Mouse (Mus musculus) thymus, adult 2 months (tissue): ENCODE measurements around the gene 1810010H24Rik. TPM values are rescaled to one million over a fixed set of nuclear protein-coding genes. Genes with fewer than 3 reads are reported as not detected.

Experiments
- DNase-seq: peaks from one replicate; pipeline ENCODE4 v3.0.0; 2021
- H3K27ac ChIP-seq: fragments of 200-500 bp; 2 replicates; pipeline ENCODE4 v1.5.1; 2012; ENCODE audit warnings: low read length, control low read depth; ENCODE audit not compliant: control insufficient read depth, insufficient read depth
- H3K27me3 ChIP-seq: fragments of 200-500 bp; 2 replicates; pipeline ENCODE4 v1.6.1; 2012; ENCODE audit warnings: mild to moderate bottlenecking, low read length, moderate library complexity, mixed read lengths; ENCODE audit not compliant: control insufficient read depth, insufficient read depth
- H3K36me3 ChIP-seq: fragments of 200-500 bp; 2 replicates; pipeline ENCODE4 v1.6.1; 2012; ENCODE audit warnings: mild to moderate bottlenecking, low read length, moderate library complexity; ENCODE audit not compliant: control insufficient read depth, insufficient read depth
- H3K4me1 ChIP-seq: fragments of 200-500 bp; replicated peaks from 2 replicates; pipeline ENCODE4 v1.6.1; 2012; ENCODE audit warnings: low read length; ENCODE audit not compliant: control insufficient read depth, insufficient read depth
- H3K4me3 ChIP-seq: fragments of 200-500 bp; 2 replicates; pipeline ENCODE4 v1.5.1; 2012; ENCODE audit warnings: mild to moderate bottlenecking, low read length, control low read depth, moderate library complexity; ENCODE audit not compliant: control insufficient read depth, insufficient read depth
- CTCF ChIP-seq: fragments of 200-500 bp; IDR thresholded peaks from 2 replicates; pipeline ENCODE4 v1.5.1; 2012; ENCODE audit warnings: mild to moderate bottlenecking, control low read depth, low read length, moderate library complexity, borderline replicate concordance; ENCODE audit not compliant: control insufficient read depth, poor library complexity, insufficient read depth; ENCODE audit errors: extremely low read depth
- POLR2A ChIP-seq: fragments of 200-500 bp; IDR thresholded peaks from 2 replicates; pipeline ENCODE4 v1.6.1; 2012; ENCODE audit warnings: mild to moderate bottlenecking, low read length, control low read depth, moderate library complexity; ENCODE audit not compliant: control insufficient read depth, poor library complexity, insufficient read depth; ENCODE audit errors: extremely low read depth
- WGBS: fragments of 180-500 bp; shearing (Covaris S2); methylation state at CpG from one replicate; pipeline ENCODE4 v1.1.7; 2018; 5-methylcytosine and 5-hydroxymethylcytosine counted together
- polyA plus RNA-seq: library from polyadenylated mRNA; depleted of rRNA; stranded (reverse); fragments of >200 nt; gene quantifications from 2 replicates; pipeline ENCODE4 v1.2.3, GENCODE M21; 2012

Gene 1810010H24Rik
- polyA plus RNA-seq, 1 experiment, result 1.3 TPM

- H3K27me3 ChIP-seq, result peaks cover 13% of the 10 kb centered on the region; the same call in 1 of the 2 replicates
- H3K4me3 ChIP-seq, result no peak overlapping the region
- WGBS, result 96% methylated on average over 13 of the region's 13 CpGs
- TF ChIP-seq POLR2A (no peak), CTCF (no peak)
- peaks cover 9% of the 10 kb centered on the region for H3K4me1 ChIP-seq
- no peak overlapping the region for H3K27ac ChIP-seq
- H3K36me3 ChIP-seq, result no peaks in the 10 kb centered on the region
- DNase-seq, result no peak
Observed at GRCm38 (mm10) chr11:107022050-107022683, 3.3 kb upstream of the 1810010H24Rik start.

GRCm38 (mm10) chr11:107024406-107024805 lies 1.1 kb upstream of the 1810010H24Rik start:
- no peak for DNase-seq
- Histone ChIP-seq H3K4me1 (peaks cover 17% of the 10 kb centered on the region), H3K27me3 (peaks cover 13% of the 10 kb centered on the region; the same call in 1 of the 2 replicates), H3K36me3 (no peaks in the 10 kb centered on the region), H3K27ac (no peak overlapping the region), H3K4me3 (no peak overlapping the region)
- WGBS, result 81% methylated on average over 4 of the region's 4 CpGs
- no peak for TF ChIP-seq POLR2A
- TF ChIP-seq CTCF, result no peak

DNA sequence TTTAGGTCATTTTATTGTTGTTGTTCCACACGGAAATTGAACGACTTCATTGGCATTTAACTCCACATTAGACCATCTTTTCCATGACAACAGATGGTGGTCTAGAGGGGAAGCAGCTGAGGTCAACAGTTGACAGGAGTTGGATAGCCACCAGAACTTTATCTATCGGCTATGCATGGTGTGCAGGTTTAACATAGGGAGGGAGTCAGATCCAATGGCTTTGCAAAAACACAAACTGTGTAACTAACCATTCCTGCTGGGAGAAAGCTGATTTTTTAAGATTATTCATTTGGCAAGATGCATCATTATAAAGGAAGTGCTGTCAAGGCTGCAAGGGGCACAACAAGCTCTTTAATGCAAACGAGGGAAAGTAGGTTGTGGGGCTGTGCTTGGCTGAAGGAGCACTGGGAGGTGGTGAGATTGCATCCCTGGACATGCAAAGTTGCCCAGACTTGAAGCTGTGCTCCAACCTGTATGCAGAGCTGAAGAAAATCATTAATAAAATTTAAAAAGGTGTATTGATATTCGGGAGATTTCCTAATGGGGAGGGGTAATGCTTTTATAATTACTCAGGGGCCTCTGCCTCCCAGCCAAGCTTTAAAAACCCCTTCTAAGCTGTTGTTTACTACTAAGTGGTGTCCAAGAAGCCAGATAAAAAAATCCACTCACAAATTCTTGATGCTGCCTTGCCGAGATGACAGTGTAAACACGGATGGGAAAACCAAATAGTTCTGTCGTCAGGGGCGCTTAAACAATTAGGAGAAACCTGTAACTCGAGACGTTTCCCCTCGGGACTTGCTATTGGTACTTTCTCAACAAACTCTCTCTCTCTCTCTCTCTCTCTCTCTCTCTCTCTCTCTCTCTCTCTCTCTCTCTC lies 1.3 kb downstream of the 1810010H24Rik start:
- H3K4me3 ChIP-seq, result no peak overlapping the region
- 11% methylated on average over 12 of the region's 12 CpGs for WGBS
- no peaks in the 10 kb centered on the region for H3K36me3 ChIP-seq
- TF ChIP-seq CTCF (no peak), POLR2A (no peak)
- H3K27me3 ChIP-seq, result peaks cover 13% of the 10 kb centered on the region; the same call in 1 of the 2 replicates
- DNase-seq, result no peak
- H3K27ac ChIP-seq, result no peak overlapping the region
- peaks cover 21% of the 10 kb centered on the region for H3K4me1 ChIP-seq

- Histone ChIP-seq H3K4me3 (peak overlapping the region; percentile 61), H3K4me1 (peaks cover 21% of the 10 kb centered on the region), H3K27ac (no peak overlapping the region), H3K36me3 (no peaks in the 10 kb centered on the region), H3K27me3 (peaks cover 13% of the 10 kb centered on the region; the same call in 1 of the 2 replicates)
- peak; percentile 92 for DNase-seq
- TF ChIP-seq CTCF, result peak; percentile 64; the same call in 1 of the 2 replicates
- TF ChIP-seq POLR2A, result peak; percentile 74
- WGBS, result 3% methylated on average over 106 of the region's 107 CpGs
Observed at GRCm38 (mm10) chr11:107027431-107028274, 2.2 kb downstream of the 1810010H24Rik start.

GRCm38 (mm10) chr11:107028275-107028618 lies 2.8 kb downstream of the 1810010H24Rik start:
- Histone ChIP-seq H3K27me3 (peaks cover 13% of the 10 kb centered on the region; the same call in 1 of the 2 replicates), H3K4me3 (peak overlapping the region; percentile 61), H3K4me1 (peaks cover 21% of the 10 kb centered on the region), H3K27ac (no peak overlapping the region), H3K36me3 (no peaks in the 10 kb centered on the region)
- 4% methylated on average over 29 of the region's 29 CpGs for WGBS
- TF ChIP-seq POLR2A, result no peak
- 0 out of 2 replicates have a peak, but pooled peaks have one; percentile 4 for TF ChIP-seq CTCF
- DNase-seq, result no peak

- Histone ChIP-seq H3K4me3 (peak overlapping the region; percentile 61), H3K27me3 (peaks cover 13% of the 10 kb centered on the region; the same call in 1 of the 2 replicates), H3K27ac (no peak overlapping the region), H3K36me3 (no peaks in the 10 kb centered on the region), H3K4me1 (peaks cover 21% of the 10 kb centered on the region)
- no peak for DNase-seq
- TF ChIP-seq CTCF, result no peak
- no peak for TF ChIP-seq POLR2A
- 82% methylated on average over 6 of the region's 6 CpGs for WGBS
Observed at GRCm38 (mm10) chr11:107028754-107029153, 3.3 kb downstream of the 1810010H24Rik start.
